Mouse (Mus musculus): ENCODE data around the gene Mtmr2.

- TF ChIP-seq MAFK (IDR thresholded peaks at IDR 0.05; ENCODE audit: insufficient read depth, low read depth, low read length) (no peak), CHD2 (IDR thresholded peaks at IDR 0.05; ENCODE audit: low read depth, low read length) (no peak), HCFC1 (IDR thresholded peaks at IDR 0.05; ENCODE audit: borderline replicate concordance, insufficient read depth, low read length) (no peak)
Observed at GRCm38 (mm10) chr9:13794756-13795155, 46.5 kb downstream of the Mtmr2 start.

All from ES-E14 (cell line).